Mouse (Mus musculus): ENCODE results near the gene Dnah2.
"Not testable (repeated sequence)": the region's sequence is repeated elsewhere in the genome, so short reads cannot be mapped to it uniquely, and the experiment has no call there.

Gene Dnah2

GRCm38 (mm10) chr11:69406867-69407723 is 141.8 kb downstream of the Dnah2 start:
- no peak for DNase-seq (ENCODE audit: low spot score in 2 of 2)

- DNase-seq (ENCODE audit: low spot score in 2 of 2), result no peak
Measured at GRCm38 (mm10) chr11:69406282-69406681, 142.6 kb downstream of the Dnah2 start.

- no peak for DNase-seq (ENCODE audit: low spot score in 2 of 2)
Measured at GRCm38 (mm10) chr11:69405397-69406200, 143.3 kb downstream of the Dnah2 start.

GRCm38 (mm10) chr11:69404595-69405396 is 144.1 kb downstream of the Dnah2 start:
- DNase-seq (ENCODE audit: low spot score in 2 of 2), result no peak

- DNase-seq (ENCODE audit: low spot score in 2 of 2), result no peak
Measured at GRCm38 (mm10) chr11:69403691-69404594, 145.0 kb downstream of the Dnah2 start.

- DNase-seq (ENCODE audit: low spot score in 2 of 2), result no peak
Measured at GRCm38 (mm10) chr11:69401987-69402386, 146.9 kb downstream of the Dnah2 start.

GRCm38 (mm10) chr11:69401210-69401637 is 147.7 kb downstream of the Dnah2 start:
- DNase-seq (ENCODE audit: low spot score in 2 of 2), result peak; percentile 87 to 92

- DNase-seq (ENCODE audit: low spot score in 2 of 2), result no peak
Measured at GRCm38 (mm10) chr11:69400083-69400850, 148.6 kb downstream of the Dnah2 start.

GRCm38 (mm10) chr11:69399201-69400082 is 149.5 kb downstream of the Dnah2 start:
- no peak for DNase-seq (ENCODE audit: low spot score in 2 of 2)

GRCm38 (mm10) chr11:69398486-69399200 is 150.3 kb downstream of the Dnah2 start:
- DNase-seq (ENCODE audit: low spot score in 2 of 2), result no peak

- DNase-seq (ENCODE audit: low spot score in 2 of 2), result no peak
Measured at GRCm38 (mm10) chr11:69398059-69398458, 150.9 kb downstream of the Dnah2 start, which contains the start of gene Tmem88. Gene Tmem88 (minus strand): TSS chr11:69398234.

- no peak for DNase-seq (ENCODE audit: low spot score in 2 of 2)
Measured at GRCm38 (mm10) chr11:69397581-69398057, 151.3 kb downstream of the Dnah2 start.

GRCm38 (mm10) chr11:69396772-69397171 is 152.1 kb downstream of the Dnah2 start:
- no peak for DNase-seq (ENCODE audit: low spot score in 2 of 2)

- peak; percentile 94 to 97 for DNase-seq (ENCODE audit: low spot score in 2 of 2)
Measured at GRCm38 (mm10) chr11:69395634-69396373, 153.1 kb downstream of the Dnah2 start.

GRCm38 (mm10) chr11:69395235-69395633 is 153.7 kb downstream of the Dnah2 start, which contains the start of the genes Naa38 and Cyb5d1:
Gene Naa38 (plus strand): TSS chr11:69395487.
Gene Cyb5d1 (minus strand): TSS chr11:69395631.
- peak; percentile 90 to 92 for DNase-seq (ENCODE audit: low spot score in 2 of 2)

GRCm38 (mm10) chr11:69394591-69395167 is 154.2 kb downstream of the Dnah2 start:
- DNase-seq (ENCODE audit: low spot score in 2 of 2), result not testable (repeated sequence)
